In genomic region chr19:23863959-23864358, GRCm38 (mm10) we compare ENCODE assay signal across 9 mouse cellular contexts.
A peak's percentile ranks its signal among the peaks of the same experiment; 100 is the strongest.
DNase-seq lines count a peak whose midpoint lies in the region; ATAC-seq lines count a peak whose summit lies in the region.
"Had no signal": no experiment of that assay in that cellular context is flagged by ENCODE, and none has a peak within 500 bp of the region (broad histone marks: within the 10 kb centered on the region; RNA-seq: fewer than 3 reads in every experiment).

No protein-coding gene starts in this region.

- H3K4me1 ChIP-seq in midbrain, embryonic 16.5 days (ENCODE audit: control insufficient read depth, insufficient read depth, low read length), result peaks cover 18% of the 10 kb centered on the region
- H3K4me1 ChIP-seq in midbrain, embryonic 13.5 days (replicated peaks), result peaks cover 26% of the 10 kb centered on the region
- H3K4me1 ChIP-seq: limb, embryonic 15.5 days had no signal

- 31% methylated on average over 3 of the region's 3 CpGs for WGBS in midbrain, embryonic 16.5 days
- 34% methylated on average over 3 of the region's 3 CpGs for WGBS in midbrain, embryonic 13.5 days

- peak; percentile 19 for DNase-seq in adrenal gland, postnatal 25 days
- peak; percentile 30 to 51 for DNase-seq in heart, adult 9 months (ENCODE audit: low spot score in 2 of 2)
- DNase-seq in lung, postnatal 10 days, result peak; percentile 78
- no peak for DNase-seq in testis, postnatal 10 days (ENCODE audit: low spot score)
- DNase-seq: right cerebral cortex, postnatal 14 days had no signal

- H3K9ac ChIP-seq in midbrain, embryonic 16.5 days (ENCODE audit: low read depth, low read length), result no peak overlapping the region
- no peak overlapping the region for H3K9ac ChIP-seq in midbrain, embryonic 13.5 days (replicated peaks)
- H3K9ac ChIP-seq: limb, embryonic 15.5 days had no signal

- H3K4me2 ChIP-seq in midbrain, embryonic 16.5 days (ENCODE audit: low read length), result no peak overlapping the region
- H3K4me2 ChIP-seq in midbrain, embryonic 13.5 days (replicated peaks), result no peak overlapping the region
- H3K4me2 ChIP-seq: limb, embryonic 15.5 days had no signal

- no peaks in the 10 kb centered on the region for H3K36me3 ChIP-seq in midbrain, embryonic 16.5 days (ENCODE audit: control insufficient read depth, insufficient read depth, low read length)
- H3K36me3 ChIP-seq in midbrain, embryonic 13.5 days, result no peaks in the 10 kb centered on the region
- H3K36me3 ChIP-seq: limb, embryonic 15.5 days had no signal

- H3K27ac ChIP-seq in midbrain, embryonic 16.5 days (ENCODE audit: low read length), result peak overlapping the region; percentile 47; the same call in 1 of the 2 replicates
- H3K27ac ChIP-seq in midbrain, embryonic 13.5 days, result no peak overlapping the region
- H3K27ac ChIP-seq: limb, embryonic 15.5 days had no signal

- H3K4me3 ChIP-seq in midbrain, embryonic 16.5 days (ENCODE audit: low read depth, low read length), result no peak overlapping the region
- no peak overlapping the region for H3K4me3 ChIP-seq in midbrain, embryonic 13.5 days (replicated peaks)
- H3K4me3 ChIP-seq: limb, embryonic 15.5 days had no signal

- no peaks in the 10 kb centered on the region for H3K27me3 ChIP-seq in midbrain, embryonic 16.5 days (ENCODE audit: control insufficient read depth, insufficient read depth, low read depth, low read length)
- no peaks in the 10 kb centered on the region for H3K27me3 ChIP-seq in midbrain, embryonic 13.5 days
- H3K27me3 ChIP-seq: limb, embryonic 15.5 days had no signal

- no peak for ATAC-seq in midbrain, embryonic 16.5 days
- ATAC-seq in midbrain, embryonic 13.5 days, result no peak
- no peak for ATAC-seq in CD4-positive, CD25-positive, alpha-beta regulatory T cell, adult 4 months

- H3K9me3 ChIP-seq in midbrain, embryonic 16.5 days (replicated peaks; ENCODE audit: control insufficient read depth, low read length, poor library complexity, severe bottlenecking), result no peaks in the 10 kb centered on the region
- no peaks in the 10 kb centered on the region for H3K9me3 ChIP-seq in midbrain, embryonic 13.5 days
- H3K9me3 ChIP-seq: limb, embryonic 15.5 days had no signal
